Mouse (Mus musculus): Measurements from ENCODE around the gene Plcb1.

Gene Plcb1

DNA sequence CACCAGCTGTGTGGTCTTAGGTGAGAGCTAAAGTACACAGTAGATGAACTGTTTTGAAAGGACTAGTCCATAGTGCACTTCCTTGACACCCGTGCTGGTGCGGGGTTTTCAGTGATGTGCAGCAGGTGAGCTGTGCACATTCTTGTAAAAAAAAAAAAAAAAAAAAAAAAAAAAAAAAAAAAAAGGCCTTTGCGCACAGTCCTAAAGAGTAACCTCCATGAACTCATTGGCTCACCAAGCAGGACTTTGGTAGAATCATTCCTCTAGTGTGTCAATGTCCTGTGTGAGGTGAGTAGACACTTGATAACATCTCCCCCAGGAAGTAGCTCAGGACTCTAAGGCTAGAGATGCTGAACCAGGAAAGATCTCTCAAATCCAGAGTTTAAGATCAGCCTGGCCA, 653.2 kb downstream of the Plcb1 start:
- TF ChIP-seq GATA4 (IDR thresholded peaks at IDR 0.05; ENCODE audit: insufficient replicate concordance, low read length): no peak

DNA sequence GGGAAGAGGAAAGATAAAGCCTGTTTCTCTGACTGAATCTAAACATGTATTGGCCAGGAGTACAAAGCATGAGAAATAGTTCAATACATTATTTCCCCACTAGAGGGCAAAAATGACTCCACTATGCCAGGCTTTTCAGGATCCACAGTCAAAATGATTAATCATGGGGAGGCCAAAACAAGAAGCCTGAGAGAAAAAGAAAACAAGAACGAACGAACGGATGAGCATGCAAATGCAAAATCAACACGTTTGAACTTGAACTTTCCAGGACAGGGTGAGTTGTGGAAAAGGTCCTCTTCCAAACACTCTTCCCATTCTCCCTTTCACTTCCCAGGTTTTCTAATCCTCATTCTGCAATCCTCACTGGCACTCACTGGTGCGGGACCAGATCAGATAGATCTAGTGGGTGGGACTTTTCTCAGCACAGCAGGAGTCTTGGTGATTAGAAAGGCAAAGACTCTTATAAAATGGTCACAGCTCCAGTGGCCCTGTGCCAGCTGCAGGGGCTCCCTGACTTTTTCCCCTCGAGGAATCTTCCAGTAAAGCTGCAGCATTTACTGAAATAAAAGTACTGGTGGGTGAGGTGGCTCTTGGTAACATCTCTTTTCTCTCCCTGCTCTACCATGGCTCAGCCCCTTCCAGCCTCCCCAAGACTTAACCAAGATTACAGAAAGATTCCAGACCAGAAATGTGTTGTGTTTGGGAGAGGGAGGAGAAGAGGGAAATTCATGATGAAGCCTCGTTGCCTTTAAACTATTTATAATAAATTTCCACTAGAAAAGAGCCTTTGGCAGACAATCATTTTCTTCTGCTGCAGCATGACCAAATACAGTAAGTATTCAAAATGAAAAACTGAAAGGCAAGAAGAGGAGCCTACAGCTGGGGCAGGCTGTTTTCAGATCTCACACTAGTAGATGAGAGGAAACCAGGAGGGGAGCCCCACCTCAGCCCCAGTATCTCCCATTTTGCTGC, 654.0 kb downstream of the Plcb1 start:
- no peak for TF ChIP-seq GATA4 (IDR thresholded peaks at IDR 0.05; ENCODE audit: insufficient replicate concordance, low read length)

DNA sequence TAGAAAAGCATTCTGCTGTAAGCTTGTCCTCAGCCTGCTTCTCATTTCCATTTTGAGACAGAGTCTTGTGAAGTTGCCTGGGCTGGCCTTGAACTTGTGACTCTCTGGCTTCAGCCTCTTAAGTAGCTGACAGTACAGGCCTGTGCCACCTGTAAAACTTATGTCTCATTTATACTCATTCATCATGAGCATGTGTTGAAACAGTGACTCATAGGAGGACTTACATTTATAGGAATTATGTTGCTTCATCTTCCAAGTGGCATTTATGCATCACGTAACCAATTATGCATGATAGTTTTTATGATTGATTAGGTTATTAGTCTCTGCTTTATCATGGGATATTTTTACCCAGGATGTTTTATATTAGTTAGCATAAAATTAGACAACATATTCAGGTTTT, 667.7 kb downstream of the Plcb1 start:
- TF ChIP-seq GATA4 (IDR thresholded peaks at IDR 0.05; ENCODE audit: insufficient replicate concordance, low read length): no peak

DNA sequence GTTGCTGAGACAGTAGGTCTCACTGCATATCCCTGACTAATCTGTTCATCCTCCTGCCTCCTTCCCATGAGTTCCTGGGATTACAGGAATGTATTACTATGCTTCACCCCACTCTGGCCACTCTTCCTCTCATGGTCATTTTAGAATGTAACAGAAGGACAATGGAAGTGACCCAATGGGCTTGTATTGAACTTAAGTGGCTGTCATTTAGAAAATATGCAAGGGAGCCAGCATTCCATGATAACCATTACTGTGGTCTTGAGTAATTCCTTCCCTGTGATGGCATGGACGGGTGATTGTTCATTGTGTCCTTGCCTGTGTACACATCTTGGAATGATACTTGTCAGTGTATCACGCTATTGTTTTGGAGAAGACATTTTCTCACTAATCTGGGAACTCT, 668.1 kb downstream of the Plcb1 start:
- no peak for TF ChIP-seq GATA4 (IDR thresholded peaks at IDR 0.05; ENCODE audit: insufficient replicate concordance, low read length)

DNA sequence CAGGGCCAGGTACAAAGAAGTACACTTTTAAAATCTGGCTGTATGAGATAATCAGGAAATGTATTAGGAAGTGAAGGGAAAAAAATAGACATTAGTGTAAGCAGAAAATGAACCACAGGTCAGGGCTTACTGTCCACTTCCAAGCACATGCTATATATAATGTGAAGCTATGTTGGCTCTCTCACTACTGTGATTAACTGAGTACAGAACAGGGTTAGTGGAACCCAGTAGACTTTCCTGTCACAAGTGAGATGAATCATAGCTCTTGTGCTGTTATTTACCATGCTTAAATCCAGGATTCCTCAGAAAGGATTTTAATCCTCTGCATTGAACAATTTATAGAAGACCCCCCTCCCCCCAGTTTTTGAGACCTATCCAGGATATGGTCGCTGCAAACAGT, 668.6 kb downstream of the Plcb1 start:
- TF ChIP-seq GATA4 (IDR thresholded peaks at IDR 0.05; ENCODE audit: insufficient replicate concordance, low read length): no peak

DNA sequence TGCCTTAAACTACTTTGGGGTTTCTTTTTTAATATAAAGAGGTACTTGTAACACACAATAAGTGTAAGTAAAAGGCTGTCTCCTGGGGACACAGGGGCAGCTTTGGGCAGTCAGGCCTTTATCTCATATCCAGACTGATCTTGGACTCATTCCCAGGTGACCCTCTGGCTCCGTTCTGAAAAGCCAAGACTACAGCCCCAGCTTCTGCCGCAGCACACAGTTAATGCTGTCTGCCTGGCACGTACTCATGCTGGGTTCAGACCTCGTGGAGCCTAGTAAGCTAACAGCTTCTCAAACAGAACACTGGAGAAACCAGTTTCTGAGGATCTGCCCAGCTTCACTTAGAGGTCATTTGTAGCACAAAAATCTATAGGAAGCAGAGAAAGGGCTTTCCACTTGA, 682.0 kb downstream of the Plcb1 start:
- TF ChIP-seq GATA4 (IDR thresholded peaks at IDR 0.05; ENCODE audit: insufficient replicate concordance, low read length): no peak

DNA sequence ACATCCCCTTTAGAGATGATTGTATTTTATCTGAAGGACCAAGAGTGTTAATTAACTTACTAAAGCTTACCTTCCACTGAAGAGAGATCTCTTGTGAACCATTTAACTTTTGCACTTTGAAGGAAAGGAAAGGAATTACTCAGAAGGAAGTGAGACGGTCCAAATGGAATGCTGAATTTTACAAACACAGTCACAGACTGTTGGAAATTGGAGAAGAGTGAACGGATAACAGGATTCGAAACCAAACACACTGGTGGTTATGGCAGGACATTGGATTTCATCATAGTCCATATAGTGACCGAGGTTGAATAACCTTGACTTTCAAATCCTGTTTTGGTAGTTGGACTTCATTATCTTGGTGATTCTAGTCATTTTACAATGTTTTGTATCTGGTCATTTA, 688.2 kb downstream of the Plcb1 start:
- no peak for TF ChIP-seq GATA4 (IDR thresholded peaks at IDR 0.05; ENCODE audit: insufficient replicate concordance, low read length)

DNA sequence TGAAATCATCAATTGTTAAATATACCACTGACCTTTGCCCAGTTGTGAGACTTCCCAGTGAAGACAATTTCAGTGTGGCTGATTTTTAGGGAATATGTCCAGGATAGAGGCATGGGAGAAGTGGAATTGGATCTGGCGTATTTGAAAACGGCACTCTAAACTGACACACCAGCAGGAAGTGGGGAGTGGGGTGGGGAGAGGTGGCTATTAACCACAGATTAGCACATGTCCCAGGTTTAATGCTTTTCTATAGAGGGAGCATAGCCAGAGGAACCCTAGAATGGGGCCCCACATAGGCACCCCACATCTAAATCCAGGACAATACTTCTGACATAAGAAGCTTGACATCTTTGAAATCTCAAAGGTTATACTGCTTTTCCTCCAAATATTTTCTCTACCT, 699.4 kb downstream of the Plcb1 start:
- no peak for TF ChIP-seq GATA4 (IDR thresholded peaks at IDR 0.05; ENCODE audit: insufficient replicate concordance, low read length)

DNA sequence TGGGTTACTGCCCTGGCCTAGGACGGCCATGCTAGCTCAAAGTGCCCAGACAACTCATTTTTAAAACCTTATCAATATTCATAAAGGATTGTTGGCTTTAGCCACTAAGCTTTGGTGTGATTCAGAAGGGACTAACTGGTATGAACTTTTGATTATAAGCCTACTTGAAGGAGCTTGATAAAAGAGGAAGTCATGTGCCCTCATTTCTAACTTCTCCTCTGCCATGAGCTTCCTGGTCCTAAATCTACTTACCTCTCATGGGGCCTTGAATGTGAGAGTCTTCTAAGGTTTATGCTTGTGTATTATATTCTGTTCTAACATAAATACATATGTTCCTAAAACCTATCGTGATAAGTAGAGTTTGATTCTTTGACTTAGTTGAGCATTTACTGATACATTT, 702.4 kb downstream of the Plcb1 start:
- TF ChIP-seq GATA4 (IDR thresholded peaks at IDR 0.05; ENCODE audit: insufficient replicate concordance, low read length): no peak

DNA sequence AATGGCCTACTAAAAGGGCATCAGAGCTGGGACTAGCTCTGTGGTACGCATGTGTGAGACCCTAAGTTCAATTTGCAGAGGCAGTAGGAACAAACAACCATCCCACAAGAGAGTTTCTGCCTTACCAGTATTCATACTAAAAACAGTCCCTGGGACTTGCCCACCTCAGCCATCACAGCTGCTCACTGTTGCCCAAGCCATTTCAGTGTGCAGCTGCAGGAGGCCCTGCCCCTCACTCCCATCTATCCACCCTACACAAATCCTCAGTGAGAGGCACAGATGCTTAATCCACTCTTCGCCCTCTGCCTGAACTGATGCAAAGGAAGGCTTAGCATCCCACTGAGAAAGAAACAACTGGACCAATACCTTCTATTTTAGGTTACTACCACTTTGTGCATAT, 703.3 kb downstream of the Plcb1 start:
- TF ChIP-seq GATA4 (IDR thresholded peaks at IDR 0.05; ENCODE audit: insufficient replicate concordance, low read length): no peak

DNA sequence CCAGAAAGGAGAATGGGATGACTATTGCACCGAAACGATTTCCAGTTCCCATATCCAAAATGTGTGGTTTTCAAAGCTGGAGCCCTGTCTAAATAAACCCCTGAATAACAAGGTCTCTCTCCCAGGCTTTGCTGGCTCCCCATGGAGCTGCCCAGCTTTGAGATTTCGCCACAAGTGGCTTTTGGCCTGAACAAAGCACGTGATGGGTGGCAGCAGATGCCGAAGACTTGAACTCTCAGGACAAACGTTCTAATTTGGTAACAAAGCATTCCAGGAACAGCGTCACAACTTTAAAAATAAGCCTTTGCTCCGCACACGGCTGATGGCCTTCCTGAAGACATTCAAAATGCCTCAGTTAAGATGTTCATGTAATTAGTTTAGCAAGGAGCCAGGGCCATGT, 706.9 kb downstream of the Plcb1 start:
- no peak for TF ChIP-seq GATA4 (IDR thresholded peaks at IDR 0.05; ENCODE audit: insufficient replicate concordance, low read length)

DNA sequence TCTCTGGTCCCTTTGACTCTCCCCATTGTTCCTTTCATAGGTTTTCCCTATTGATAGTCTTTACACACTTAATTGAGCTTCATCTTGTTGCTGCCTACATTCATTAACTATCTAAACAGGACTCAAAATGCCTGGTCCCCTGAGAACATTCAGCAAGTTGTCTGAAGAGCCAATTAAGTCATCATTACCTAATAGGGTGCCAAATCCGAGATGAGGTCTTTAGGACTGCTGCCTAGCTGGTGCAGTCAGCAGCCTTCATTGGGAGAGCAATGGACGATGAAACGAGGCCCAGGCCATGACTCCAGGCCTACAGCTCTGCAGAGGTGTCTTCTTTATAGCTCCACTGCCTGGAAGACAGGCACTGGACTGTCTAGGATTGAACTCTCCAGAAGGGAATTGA, 710.7 kb downstream of the Plcb1 start:
- no peak for TF ChIP-seq GATA4 (IDR thresholded peaks at IDR 0.05; ENCODE audit: insufficient replicate concordance, low read length)

DNA sequence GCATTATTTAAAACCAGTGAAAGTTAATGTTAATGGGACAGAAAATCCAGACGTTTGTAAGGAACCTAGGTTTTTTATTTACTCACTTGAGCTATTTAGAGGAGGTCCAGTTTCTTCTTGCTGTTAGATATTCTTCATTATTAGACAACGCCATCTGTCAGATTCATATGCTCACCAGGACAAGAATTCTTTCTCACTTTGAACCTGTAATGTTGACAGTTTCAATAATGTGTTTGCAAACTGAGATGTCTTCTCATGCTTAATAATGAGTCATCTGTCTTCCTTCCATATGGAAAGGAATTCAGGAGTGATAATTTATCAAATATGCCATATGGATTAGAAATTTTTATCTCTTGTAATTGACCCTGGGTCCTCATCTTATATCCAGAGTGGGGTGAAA, 711.4 kb downstream of the Plcb1 start:
- TF ChIP-seq GATA4 (IDR thresholded peaks at IDR 0.05; ENCODE audit: insufficient replicate concordance, low read length): no peak

DNA sequence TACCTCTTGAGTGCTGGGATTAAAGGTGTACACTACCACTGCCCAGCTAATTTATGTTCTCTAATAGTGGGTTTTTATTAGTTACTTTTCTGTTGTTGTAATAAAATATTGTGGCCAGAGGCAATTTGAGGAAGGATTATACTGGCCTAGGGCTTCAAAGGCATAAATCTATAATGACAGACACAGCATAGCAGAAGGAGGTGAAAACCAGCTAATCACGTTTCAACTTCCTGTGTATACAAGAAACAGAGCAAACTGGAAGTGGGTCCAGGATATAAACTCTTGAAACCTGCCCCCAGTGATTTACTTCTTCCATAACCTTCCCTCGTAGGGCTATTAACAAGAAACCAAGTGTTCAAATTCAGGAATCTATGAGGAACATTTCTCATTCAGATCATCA, 715.0 kb downstream of the Plcb1 start:
- TF ChIP-seq GATA4 (IDR thresholded peaks at IDR 0.05; ENCODE audit: insufficient replicate concordance, low read length): no peak

DNA sequence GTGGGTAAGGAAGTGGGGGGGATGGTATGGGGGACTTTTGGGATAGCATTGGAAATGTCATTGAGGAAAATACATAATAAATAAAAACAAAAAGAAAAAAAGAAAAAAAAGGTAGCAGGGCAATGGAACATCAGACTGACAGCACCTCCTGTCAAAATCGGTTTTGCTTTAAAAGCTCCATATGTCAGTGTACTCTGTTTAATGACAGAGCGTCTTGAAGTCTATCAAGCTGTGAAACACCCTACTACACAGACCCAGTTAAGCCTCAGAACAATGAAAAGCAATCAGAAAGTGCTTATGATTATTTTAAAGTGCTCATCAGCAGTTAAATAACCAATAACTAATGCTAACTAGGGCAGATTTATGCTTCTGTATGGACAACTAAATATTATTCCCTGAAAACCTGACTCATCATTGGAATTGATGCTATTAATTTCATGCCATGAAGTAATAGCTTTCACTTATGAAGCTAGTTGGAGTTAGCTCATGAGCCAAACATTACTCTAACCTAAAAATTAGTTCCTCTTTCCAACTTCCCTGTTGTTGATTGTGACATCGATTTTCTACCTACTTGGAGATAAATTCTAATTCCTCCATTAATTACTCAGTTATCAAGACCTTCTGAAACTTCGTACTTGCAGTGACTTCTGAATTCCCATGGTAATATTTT, 717.6 kb downstream of the Plcb1 start:
- TF ChIP-seq GATA4 (IDR thresholded peaks at IDR 0.05; ENCODE audit: insufficient replicate concordance, low read length): no peak

DNA sequence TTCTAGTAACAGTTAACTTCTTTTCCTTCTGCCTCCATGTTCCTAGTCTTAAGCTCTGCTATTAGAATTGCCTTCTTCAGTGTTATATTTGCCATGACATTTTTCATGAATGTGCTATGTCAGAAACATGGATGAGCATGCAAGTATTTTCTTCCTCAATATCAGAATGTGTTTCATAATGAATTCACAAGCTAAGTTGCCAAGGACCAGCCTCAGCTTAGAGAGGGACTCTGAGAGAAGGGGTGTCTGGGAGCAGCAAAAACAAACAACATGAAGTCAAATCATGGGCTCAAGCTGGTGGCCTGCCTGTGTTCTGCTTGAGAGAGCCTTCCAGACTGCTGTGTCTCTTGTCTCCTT, 718.1 kb downstream of the Plcb1 start:
- TF ChIP-seq GATA4 (IDR thresholded peaks at IDR 0.05; ENCODE audit: insufficient replicate concordance, low read length): no peak
